Mouse (Mus musculus): ENCODE results near the gene Lrp11. TPM values are rescaled to one million over a fixed set of nuclear protein-coding genes. Genes with fewer than 3 reads are reported as not detected.

Gene Lrp11
- polyA plus RNA-seq (2015; fragmentation: Illumina TruSeq; extraction: RNeasy Lipid Tissue Mini Kit (QIAGEN cat#74804); ENCODE audit: low read depth, low replicate concordance) = 122 TPM

DNA sequence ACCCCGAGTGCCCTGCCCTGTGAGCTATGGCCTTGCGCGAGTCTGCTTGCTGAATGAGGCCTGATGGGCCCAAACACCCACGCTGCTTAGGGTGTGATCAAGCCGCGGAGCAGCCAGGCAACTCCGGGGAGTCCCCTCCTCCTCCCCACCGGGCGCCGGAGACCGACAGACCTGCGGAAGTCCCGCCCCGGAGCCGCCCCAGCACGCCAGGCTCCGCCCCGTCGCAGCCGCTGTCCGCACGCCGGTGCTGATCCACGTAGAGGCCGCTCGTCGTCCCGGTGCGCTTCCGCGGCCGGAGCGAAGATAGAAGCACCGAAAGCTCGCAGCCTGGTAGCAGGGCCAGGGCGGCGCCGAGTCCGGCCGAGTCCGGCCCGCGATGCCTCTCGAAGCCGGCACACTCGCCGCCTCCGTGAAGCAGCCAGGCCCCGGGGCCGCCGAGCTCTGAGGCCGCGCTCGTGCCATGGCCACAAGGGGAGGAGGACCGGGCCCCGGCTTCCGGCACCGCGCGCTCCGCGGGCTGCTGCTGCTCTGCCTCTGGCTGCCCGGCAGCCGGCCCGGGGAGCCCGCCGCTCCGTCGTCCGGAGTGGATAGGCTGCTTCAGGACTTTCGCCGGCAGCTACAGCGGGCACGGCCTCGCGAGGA, at the start of gene Lrp11:
Lrp11 (plus strand) TSS at position 209 of the 642 bp plus-strand sequence.

DNA sequence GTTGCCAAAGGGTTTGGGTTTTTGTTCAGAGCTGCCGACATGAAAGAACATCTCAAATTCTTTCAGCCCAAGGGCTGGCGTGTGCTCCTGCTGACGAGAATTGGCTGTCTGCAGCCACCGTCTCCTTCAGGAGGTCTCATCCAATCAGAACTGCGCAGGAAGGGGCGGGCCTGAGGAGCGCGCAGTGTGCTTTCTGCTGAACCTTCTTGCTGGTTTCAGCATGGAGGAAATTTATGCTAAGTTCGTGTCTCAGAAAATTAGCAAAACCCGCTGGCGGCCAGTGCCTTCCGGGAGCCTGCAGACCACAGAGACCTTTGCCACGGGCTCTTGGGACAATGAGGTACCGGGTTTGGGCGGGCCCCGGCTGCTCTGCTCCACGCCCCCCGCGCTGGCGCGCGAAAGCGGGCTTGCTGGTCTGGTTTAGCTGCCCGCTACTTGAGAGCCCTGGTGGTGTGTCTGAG, 77.8 kb downstream of the Lrp11 start, which contains the start of gene Nup43:
Nup43 (plus strand) TSS at position 162 of the 461 bp plus-strand sequence.

Other genes starting within 250 kb of the Lrp11 start
- 0.33 TPM for gene Ulbp1, start 116.2 kb upstream of the Lrp11 start, polyA plus RNA-seq (2015; fragmentation: Illumina TruSeq; extraction: RNeasy Lipid Tissue Mini Kit (QIAGEN cat#74804); ENCODE audit: low read depth, low replicate concordance)
- gene Nup43, start 77.7 kb downstream of the Lrp11 start, polyA plus RNA-seq (2015; fragmentation: Illumina TruSeq; extraction: RNeasy Lipid Tissue Mini Kit (QIAGEN cat#74804); ENCODE audit: low read depth, low replicate concordance) = 8.9 TPM
- 241 TPM for gene Pcmt1, start 91.3 kb downstream of the Lrp11 start, polyA plus RNA-seq (2015; fragmentation: Illumina TruSeq; extraction: RNeasy Lipid Tissue Mini Kit (QIAGEN cat#74804); ENCODE audit: low read depth, low replicate concordance)
- 15.8 TPM for gene Lats1, start 91.4 kb downstream of the Lrp11 start, polyA plus RNA-seq (2015; fragmentation: Illumina TruSeq; extraction: RNeasy Lipid Tissue Mini Kit (QIAGEN cat#74804); ENCODE audit: low read depth, low replicate concordance)
- 17.8 TPM for gene Katna1, start 136.2 kb downstream of the Lrp11 start, polyA plus RNA-seq (2015; fragmentation: Illumina TruSeq; extraction: RNeasy Lipid Tissue Mini Kit (QIAGEN cat#74804); ENCODE audit: low read depth, low replicate concordance)
- 26.3 TPM for gene Ginm1, start 203.0 kb downstream of the Lrp11 start, polyA plus RNA-seq (2015; fragmentation: Illumina TruSeq; extraction: RNeasy Lipid Tissue Mini Kit (QIAGEN cat#74804); ENCODE audit: low read depth, low replicate concordance)
- gene Ppil4, start 203.1 kb downstream of the Lrp11 start, polyA plus RNA-seq (2015; fragmentation: Illumina TruSeq; extraction: RNeasy Lipid Tissue Mini Kit (QIAGEN cat#74804); ENCODE audit: low read depth, low replicate concordance) = 30.9 TPM
- gene Zc3h12d, start 242.7 kb downstream of the Lrp11 start, polyA plus RNA-seq (2015; fragmentation: Illumina TruSeq; extraction: RNeasy Lipid Tissue Mini Kit (QIAGEN cat#74804); ENCODE audit: low read depth, low replicate concordance) = not detected

Measured in brain, adult 10 weeks (tissue).